Mouse (Mus musculus) midbrain, embryonic 13.5 days (tissue): ENCODE measurements around the gene Cwc25. TPM values are rescaled to one million over a fixed set of nuclear protein-coding genes. Genes with fewer than 3 reads are reported as not detected.

ENCODE experiments used
- ATAC-seq: fragments of 200-750 bp; cut with Nextera tagmentation; 2 replicates; pipeline ENCODE4 v1.8.0; 2017; ENCODE audit warnings: mild to moderate bottlenecking, moderate TSS enrichment, moderate library complexity
- H3K27ac ChIP-seq: fragments of 300-500 bp; sonication (generic); 2 replicates; pipeline ENCODE4 v1.5.1; 2015; ENCODE audit warnings: inconsistent platforms, mild to moderate bottlenecking, moderate library complexity
- H3K27me3 ChIP-seq: fragments of 300-500 bp; sonication (generic); 2 replicates; pipeline ENCODE4 v1.6.1; 2015; ENCODE audit warnings: mild to moderate bottlenecking, inconsistent platforms
- H3K36me3 ChIP-seq: fragments of 300-500 bp; sonication (generic); 2 replicates; pipeline ENCODE4 v1.6.1; 2015; ENCODE audit warnings: mild to moderate bottlenecking, inconsistent platforms
- H3K4me1 ChIP-seq: fragments of 300-500 bp; sonication (generic); replicated peaks from 2 replicates; pipeline ENCODE4 v1.6.1; 2015; ENCODE audit warnings: inconsistent platforms
- H3K4me2 ChIP-seq: fragments of 300-500 bp; sonication (generic); replicated peaks from 2 replicates; pipeline ENCODE4 v1.6.1; 2015; ENCODE audit warnings: moderate library complexity, mild to moderate bottlenecking, inconsistent platforms
- H3K4me3 ChIP-seq: fragments of 300-500 bp; sonication (generic); replicated peaks from 2 replicates; pipeline ENCODE4 v1.5.1; 2015; ENCODE audit warnings: mild to moderate bottlenecking, inconsistent platforms
- H3K9ac ChIP-seq: fragments of 300-500 bp; sonication (generic); replicated peaks from 2 replicates; pipeline ENCODE4 v1.6.1; 2015; ENCODE audit warnings: mild to moderate bottlenecking, inconsistent platforms
- H3K9me3 ChIP-seq: fragments of 300-500 bp; sonication (generic); 2 replicates; pipeline ENCODE4 v1.6.1; 2016; ENCODE audit warnings: mild to moderate bottlenecking, inconsistent platforms
- WGBS: fragments of 180-500 bp; shearing (Covaris S2); methylation state at CpG from one replicate; pipeline ENCODE4 v1.1.7; 2015; 5-methylcytosine and 5-hydroxymethylcytosine counted together
- polyA plus RNA-seq: library from polyadenylated mRNA; unstranded; fragments of >200 nt; fragmentation: Nextera tagmentation; extraction: Ambion mirVana; gene quantifications from 2 replicates; pipeline ENCODE4 v1.2.1, GENCODE M21; 2015

The Cwc25 gene
- polyA plus RNA-seq, 1 experiment from 2014 or later: 19.0 TPM

DNA sequence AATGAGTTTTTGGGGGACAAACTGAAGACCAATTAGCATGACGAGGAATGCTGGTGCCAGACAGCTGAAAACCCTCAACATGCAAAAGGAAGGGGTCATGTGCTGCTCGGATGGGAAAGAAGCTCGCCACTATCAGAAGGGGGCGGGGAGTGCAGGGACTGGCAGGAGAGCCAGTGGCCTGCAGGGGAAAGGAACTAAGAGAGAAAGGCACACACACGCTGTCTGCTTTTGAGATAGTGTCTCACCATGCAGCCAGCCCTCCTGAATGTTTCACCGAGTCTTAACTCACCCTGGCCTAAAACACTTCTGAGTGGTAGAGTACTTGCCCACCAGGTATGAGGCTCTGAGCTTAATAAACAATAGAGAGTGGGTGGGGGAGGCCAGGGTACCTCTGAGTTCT, 7.4 kb downstream of the Cwc25 start:
- ATAC-seq: no peak
- no peaks in the 10 kb centered on the region for H3K9me3 ChIP-seq
- WGBS: 91% methylated on average over 6 of the region's 6 CpGs
- no peaks in the 10 kb centered on the region for H3K4me1 ChIP-seq
- H3K4me2 ChIP-seq: no peak overlapping the region
- H3K36me3 ChIP-seq: peaks cover 81% of the 10 kb centered on the region
- no peak overlapping the region for H3K27ac ChIP-seq
- H3K9ac ChIP-seq: no peak overlapping the region
- no peaks in the 10 kb centered on the region for H3K27me3 ChIP-seq
- no peak overlapping the region for H3K4me3 ChIP-seq

DNA sequence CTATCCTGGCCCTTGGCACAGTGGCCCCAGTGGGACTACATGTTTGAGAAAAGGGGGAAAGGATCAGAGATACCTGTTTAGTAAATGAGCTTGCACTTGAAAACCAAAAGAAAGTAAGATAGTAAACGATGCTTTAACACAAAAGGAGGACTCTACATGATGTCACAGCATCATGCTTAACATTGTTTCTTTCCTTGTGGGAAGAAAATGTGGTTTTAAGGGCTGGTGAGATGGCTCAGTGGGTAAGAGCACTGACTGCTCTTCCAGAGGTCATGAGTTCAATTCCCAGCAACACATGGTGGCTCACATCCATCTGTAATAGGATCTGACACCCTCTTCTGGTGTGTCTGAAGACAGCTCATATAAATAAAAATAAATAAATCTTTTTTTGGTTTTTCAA, 8.2 kb downstream of the Cwc25 start:
- 88% methylated on average over 1 of the region's 1 CpGs for whole genome bisulfite sequencing
- Histone ChIP-seq H3K4me3 (no peak overlapping the region), H3K27me3 (no peaks in the 10 kb centered on the region), H3K27ac (no peak overlapping the region), H3K4me2 (no peak overlapping the region), H3K36me3 (peaks cover 82% of the 10 kb centered on the region), H3K9ac (no peak overlapping the region), H3K4me1 (no peaks in the 10 kb centered on the region), H3K9me3 (no peaks in the 10 kb centered on the region)
- ATAC-seq: no peak

DNA sequence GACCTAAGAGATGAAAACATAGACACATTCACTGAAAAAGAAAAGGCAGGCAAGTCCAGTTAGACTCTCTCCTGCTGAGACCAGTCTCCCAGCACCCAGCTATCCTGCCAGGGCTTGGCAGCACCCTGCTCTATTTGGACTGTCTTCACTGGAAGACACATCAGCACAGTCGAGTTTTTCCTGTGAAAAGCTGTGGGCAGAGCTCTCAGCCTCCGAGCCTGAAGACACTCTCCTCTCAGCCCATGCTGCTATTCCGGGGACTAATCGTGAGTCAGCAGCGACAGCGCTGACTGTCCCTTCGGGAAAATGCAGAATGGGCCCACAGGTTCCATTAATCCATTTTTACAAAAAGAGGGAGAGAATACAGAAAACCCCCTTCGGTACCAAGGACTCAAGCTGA, 13.1 kb downstream of the Cwc25 start:
- Histone ChIP-seq H3K27me3 (no peaks in the 10 kb centered on the region), H3K4me1 (no peaks in the 10 kb centered on the region), H3K9ac (no peak overlapping the region), H3K4me3 (no peak overlapping the region), H3K4me2 (no peak overlapping the region), H3K9me3 (no peaks in the 10 kb centered on the region), H3K27ac (no peak overlapping the region), H3K36me3 (peaks cover 90% of the 10 kb centered on the region)
- 93% methylated on average over 8 of the region's 8 CpGs for whole genome bisulfite sequencing
- ATAC-seq: no peak

DNA sequence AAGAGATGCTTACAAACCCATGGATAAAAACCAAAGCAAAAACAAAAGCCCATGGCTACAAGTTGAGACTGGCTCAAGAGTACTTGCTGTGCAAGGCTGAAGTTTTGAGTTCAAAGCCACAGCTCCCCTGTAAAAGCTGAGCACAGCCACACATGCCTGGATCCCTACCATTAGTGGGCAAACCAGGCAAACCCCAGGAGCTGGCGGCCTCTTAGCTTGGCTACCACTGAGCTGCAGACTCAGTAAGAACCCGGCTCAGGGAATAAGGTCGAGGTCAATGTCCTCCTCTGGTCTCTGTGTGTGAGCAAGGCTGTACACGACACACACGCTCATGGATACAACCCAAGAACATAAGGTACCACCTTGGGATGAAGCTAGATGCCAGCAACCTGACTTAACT, 17.9 kb downstream of the Cwc25 start:
- peaks cover 4% of the 10 kb centered on the region for H3K4me1 ChIP-seq
- H3K27ac ChIP-seq: no peak overlapping the region
- 96% methylated on average over 5 of the region's 5 CpGs for WGBS
- no peaks in the 10 kb centered on the region for H3K9me3 ChIP-seq
- no peak overlapping the region for H3K9ac ChIP-seq
- no peak for ATAC-seq
- H3K36me3 ChIP-seq: peaks cover 70% of the 10 kb centered on the region
- no peak overlapping the region for H3K4me3 ChIP-seq
- H3K27me3 ChIP-seq: no peaks in the 10 kb centered on the region
- no peak overlapping the region for H3K4me2 ChIP-seq

DNA sequence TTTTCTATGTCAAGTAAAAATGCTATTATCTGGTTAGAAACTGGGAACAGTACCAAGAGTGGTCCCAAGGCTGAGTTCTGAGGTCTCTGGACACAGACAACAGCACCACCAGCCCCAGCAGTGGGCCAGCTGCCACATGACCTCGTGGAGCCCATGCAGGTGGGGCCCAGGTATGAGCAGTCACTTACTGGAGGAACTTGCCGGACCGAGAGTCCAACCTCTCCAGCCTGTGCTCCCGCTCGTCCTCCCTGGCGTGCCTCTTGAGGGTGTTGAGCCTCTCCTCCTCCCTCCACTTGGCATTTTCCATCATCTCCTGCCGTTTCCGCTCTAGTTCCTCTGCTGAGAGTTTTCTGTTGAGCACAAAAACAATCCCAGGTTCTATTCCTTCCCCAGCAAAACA, 18.6 kb downstream of the Cwc25 start:
- H3K36me3 ChIP-seq: peaks cover 62% of the 10 kb centered on the region
- 95% methylated on average over 8 of the region's 8 CpGs for WGBS
- no peak for ATAC-seq

DNA sequence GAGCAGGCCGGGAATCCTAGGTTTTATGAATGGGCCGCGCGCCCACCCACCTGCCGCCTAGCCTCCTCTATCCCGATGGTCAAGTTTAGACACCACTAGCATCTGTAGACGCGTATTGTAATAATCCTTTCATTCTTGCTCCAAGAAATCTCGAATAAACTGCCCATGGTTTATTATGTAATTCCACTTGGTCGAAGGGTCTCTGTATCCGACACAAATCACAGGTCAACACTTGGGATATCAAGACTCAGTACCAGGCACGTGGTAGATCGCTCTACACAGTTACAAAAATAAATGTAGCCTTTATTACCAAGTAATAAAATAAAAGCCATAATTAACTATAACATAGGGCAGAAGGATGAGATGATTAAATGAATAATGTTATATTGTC, 21.0 kb downstream of the Cwc25 start:
- Histone ChIP-seq H3K36me3 (peaks cover 40% of the 10 kb centered on the region), H3K9me3 (no peaks in the 10 kb centered on the region), H3K27ac (no peak overlapping the region), H3K4me2 (peak overlapping the region; percentile 46), H3K27me3 (no peaks in the 10 kb centered on the region), H3K4me3 (peak overlapping the region; percentile 79), H3K4me1 (peaks cover 30% of the 10 kb centered on the region), H3K9ac (no peak overlapping the region)
- no peak for ATAC-seq
- whole genome bisulfite sequencing: 11% methylated on average over 13 of the region's 13 CpGs

More for the DNA sequence above, 18.6 kb downstream of the Cwc25 start:
- Histone ChIP-seq H3K9me3 (no peaks in the 10 kb centered on the region), H3K4me3 (no peak overlapping the region), H3K27ac (no peak overlapping the region), H3K4me2 (no peak overlapping the region), H3K4me1 (peaks cover 11% of the 10 kb centered on the region), H3K27me3 (no peaks in the 10 kb centered on the region), H3K9ac (no peak overlapping the region)

DNA sequence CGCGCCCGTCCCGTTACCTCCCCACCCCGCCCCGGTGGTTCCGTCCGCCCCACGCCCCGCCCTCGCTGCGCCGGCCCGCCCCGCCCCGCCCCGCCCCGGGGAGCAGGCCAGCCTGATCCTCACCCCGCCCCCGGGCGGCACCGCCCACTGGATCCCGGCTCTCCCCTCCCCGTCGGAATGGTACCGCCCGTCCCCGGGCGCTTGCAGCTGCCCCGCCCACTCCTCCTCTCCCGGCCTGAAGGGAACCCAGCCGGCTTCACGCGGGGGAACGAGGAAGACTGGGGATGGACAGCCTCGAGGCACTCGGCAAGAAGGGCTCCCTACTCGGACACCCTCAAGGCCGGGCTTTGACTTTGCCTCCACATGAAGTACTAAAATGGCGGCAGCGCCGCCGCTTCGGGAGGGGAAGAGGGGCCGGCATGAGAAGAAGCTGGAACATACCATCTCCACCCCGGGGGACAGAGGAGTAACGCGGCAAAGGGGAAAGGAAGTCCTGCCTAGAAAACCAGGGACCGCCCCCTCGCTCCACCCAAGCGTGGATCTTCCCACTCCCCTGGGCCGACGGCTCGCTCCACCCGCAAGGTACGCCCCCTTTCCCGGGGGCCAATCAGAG, 21.5 kb downstream of the Cwc25 start:
- peak; percentile 96 for ATAC-seq
- Histone ChIP-seq H3K9ac (peak overlapping the region; percentile 81), H3K36me3 (peaks cover 35% of the 10 kb centered on the region), H3K27ac (peak overlapping the region; percentile 97), H3K4me2 (peak overlapping the region; percentile 84), H3K4me1 (peaks cover 35% of the 10 kb centered on the region), H3K4me3 (peak overlapping the region; percentile 79), H3K27me3 (no peaks in the 10 kb centered on the region), H3K9me3 (no peaks in the 10 kb centered on the region)
- under 1% methylated on average over 43 of the region's 57 CpGs for WGBS

DNA sequence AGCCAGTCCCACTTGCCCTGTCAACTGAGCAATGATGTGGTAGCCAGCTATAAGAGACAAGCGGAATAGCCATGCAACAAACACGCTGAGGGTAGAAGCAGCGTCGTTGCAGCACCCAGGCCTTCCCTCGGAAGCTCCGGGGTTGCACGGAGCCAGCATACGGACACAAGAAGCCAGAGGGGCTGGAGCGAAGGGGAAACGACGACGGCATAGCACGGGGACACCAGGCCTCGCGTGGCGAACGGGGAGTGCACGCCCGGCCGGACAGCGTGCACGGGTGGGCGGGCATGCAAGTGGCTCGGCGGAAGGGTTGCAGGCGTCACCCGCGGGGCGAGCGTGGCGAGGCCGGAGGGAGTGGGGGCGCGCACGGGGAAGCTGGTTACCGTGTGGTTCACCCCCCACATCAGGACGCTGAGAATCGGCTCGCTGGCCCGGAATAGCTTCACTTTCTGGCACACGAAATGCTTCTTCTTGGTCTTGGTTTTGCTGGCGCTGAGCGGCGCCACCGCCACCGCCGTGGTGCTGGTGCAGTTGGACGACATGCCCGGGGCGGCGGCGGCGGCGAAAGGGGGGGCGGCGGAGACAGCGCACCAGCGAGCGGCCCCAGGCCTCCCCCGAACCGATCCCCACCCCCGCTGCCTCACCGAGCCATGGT, 22.2 kb downstream of the Cwc25 start, which contains the start of gene Pip4k2b:
Gene Pip4k2b (minus strand): TSS at position 642 of the 655 bp plus-strand sequence.
- peak; percentile 75 for ATAC-seq
- no peaks in the 10 kb centered on the region for H3K27me3 ChIP-seq
- under 1% methylated on average over 61 of the region's 63 CpGs for WGBS
- H3K4me2 ChIP-seq: peak within 1 kb of the TSS; percentile 84
- peaks cover 29% of the 10 kb centered on the region for H3K36me3 ChIP-seq
- H3K27ac ChIP-seq: peak within 1 kb of the TSS; percentile 97
- H3K9me3 ChIP-seq: no peaks in the 10 kb centered on the region
- H3K9ac ChIP-seq: peak within 1 kb of the TSS; percentile 81
- peaks cover 35% of the 10 kb centered on the region for H3K4me1 ChIP-seq
- H3K4me3 ChIP-seq: peak within 1 kb of the TSS; percentile 79

DNA sequence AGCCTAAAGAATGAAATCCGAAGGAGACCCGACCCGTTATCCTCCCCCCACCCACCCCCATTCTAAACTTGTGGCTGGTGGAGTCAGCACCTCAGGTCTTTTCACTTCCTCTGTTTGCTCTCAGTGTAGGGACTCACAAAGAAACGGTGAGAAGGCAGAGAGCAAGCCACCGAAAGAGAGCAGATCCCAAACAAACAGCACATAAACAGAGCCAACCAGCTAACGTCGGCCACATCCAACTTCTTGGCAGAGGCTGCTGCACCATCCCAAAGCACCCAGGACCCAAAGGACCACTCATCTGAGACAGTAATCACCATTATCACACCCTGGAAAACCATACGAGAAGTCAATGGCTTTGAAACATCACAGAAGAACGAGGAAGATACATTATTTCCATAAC, 22.9 kb downstream of the Cwc25 start:
- H3K36me3 ChIP-seq: peaks cover 24% of the 10 kb centered on the region
- peak overlapping the region; percentile 84 for H3K4me2 ChIP-seq
- peaks cover 35% of the 10 kb centered on the region for H3K4me1 ChIP-seq
- peak overlapping the region; percentile 79 for H3K4me3 ChIP-seq
- peak overlapping the region; percentile 97 for H3K27ac ChIP-seq
- no peak for ATAC-seq
- H3K9me3 ChIP-seq: no peaks in the 10 kb centered on the region
- WGBS: 40% methylated on average over 9 of the region's 9 CpGs
- H3K27me3 ChIP-seq: no peaks in the 10 kb centered on the region
- peak overlapping the region; percentile 81 for H3K9ac ChIP-seq

DNA sequence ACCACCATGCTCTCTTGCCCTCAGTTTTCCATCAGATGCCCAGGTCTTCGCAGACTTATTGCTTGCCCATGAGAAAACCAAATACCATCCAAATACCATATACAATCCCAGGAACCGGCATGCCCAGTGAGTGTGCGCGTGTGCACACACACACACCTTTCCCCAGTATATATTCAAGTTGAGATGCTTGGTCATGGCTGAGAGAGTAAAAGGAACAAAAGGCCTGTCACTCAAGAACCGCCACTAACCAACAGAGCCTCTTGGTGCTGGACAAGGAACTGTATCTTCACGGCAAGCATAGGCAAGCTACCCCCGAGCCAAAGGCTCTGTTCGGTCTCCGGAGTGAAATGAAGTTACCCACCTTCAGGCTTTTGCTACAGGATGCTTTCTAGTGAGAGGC, 23.8 kb downstream of the Cwc25 start:
- Histone ChIP-seq H3K36me3 (peaks cover 16% of the 10 kb centered on the region), H3K9ac (peak overlapping the region; percentile 81; the same call in 1 of the 2 replicates), H3K27me3 (no peaks in the 10 kb centered on the region), H3K4me3 (peak overlapping the region; percentile 79), H3K4me1 (peaks cover 35% of the 10 kb centered on the region), H3K4me2 (peak overlapping the region; percentile 84), H3K9me3 (no peaks in the 10 kb centered on the region), H3K27ac (no peak overlapping the region)
- no peak for ATAC-seq
- 73% methylated on average over 9 of the region's 9 CpGs for WGBS

DNA sequence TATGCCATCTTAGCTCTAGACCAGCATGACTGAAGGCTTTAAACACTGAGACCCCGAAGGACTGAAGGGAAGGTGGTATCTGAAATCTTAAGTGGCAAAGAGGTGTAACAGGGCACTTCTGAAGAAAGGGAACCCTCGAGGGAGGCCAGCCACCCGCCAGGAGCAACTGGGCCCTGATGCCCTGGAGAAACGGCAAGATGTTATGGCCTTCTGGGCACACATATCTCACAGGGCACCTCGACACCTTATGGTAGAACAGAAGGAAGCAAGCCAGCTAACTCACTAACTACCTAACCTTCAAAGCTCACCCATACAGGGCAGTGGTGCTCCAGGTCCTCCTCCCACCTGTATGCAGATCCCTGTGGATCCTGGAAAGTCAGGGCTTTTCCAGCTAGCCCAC, 24.2 kb downstream of the Cwc25 start:
- Histone ChIP-seq H3K4me1 (peaks cover 35% of the 10 kb centered on the region), H3K27me3 (no peaks in the 10 kb centered on the region), H3K4me3 (0 out of 2 replicates have a peak overlapping the region, but pooled peaks have one; percentile 79), H3K9ac (no peak overlapping the region), H3K4me2 (peak overlapping the region; percentile 84; the same call in 1 of the 2 replicates), H3K27ac (no peak overlapping the region), H3K9me3 (no peaks in the 10 kb centered on the region), H3K36me3 (peaks cover 12% of the 10 kb centered on the region)
- WGBS: 92% methylated on average over 5 of the region's 5 CpGs
- no peak for ATAC-seq

DNA sequence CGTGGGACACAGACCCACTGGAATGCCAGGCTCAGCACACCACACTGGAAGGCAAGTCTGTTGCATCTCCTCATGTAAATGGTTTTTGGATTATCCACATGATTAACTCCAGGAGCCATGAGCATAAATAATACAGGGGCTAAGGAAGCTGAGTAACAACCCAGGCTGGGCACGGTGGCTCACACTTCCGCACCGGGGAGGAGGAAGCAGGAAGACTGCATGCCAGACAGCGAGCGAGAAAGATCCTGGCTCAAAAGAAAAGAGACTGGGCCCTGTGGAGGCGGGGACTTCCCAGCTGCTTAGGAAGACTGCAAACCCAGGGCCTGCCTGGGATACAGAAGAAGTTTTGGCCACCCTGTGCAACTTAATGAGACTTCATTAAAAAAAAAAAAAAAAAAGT, 26.2 kb downstream of the Cwc25 start:
- H3K9ac ChIP-seq: no peak overlapping the region
- no peaks in the 10 kb centered on the region for H3K36me3 ChIP-seq
- peaks cover 35% of the 10 kb centered on the region for H3K4me1 ChIP-seq
- ATAC-seq: no peak
- no peak overlapping the region for H3K4me3 ChIP-seq
- H3K4me2 ChIP-seq: no peak overlapping the region; the same call in 1 of the 2 replicates
- H3K9me3 ChIP-seq: no peaks in the 10 kb centered on the region
- WGBS: 48% methylated on average over 7 of the region's 7 CpGs
- H3K27ac ChIP-seq: 0 out of 2 replicates have a peak overlapping the region, but pooled peaks have one; percentile 14
- no peaks in the 10 kb centered on the region for H3K27me3 ChIP-seq
